Mouse (Mus musculus) MEL-GATA-1-ER (cell line): Measurements from ENCODE around the gene Crybb1.

Experiments used
- DNase-seq: peaks from one replicate; pipeline ENCODE4 v3.0.0-alpha.2; 2012; ENCODE audit warnings: low read depth; ENCODE audit errors: extremely low read depth

Crybb1 gene

GRCm38 (mm10) chr5:112266011-112266777, 10.6 kb downstream of the Crybb1 start:
- DNase-seq: peak; percentile 60

GRCm38 (mm10) chr5:112270764-112271541, 15.3 kb downstream of the Crybb1 start:
- no peak for DNase-seq

GRCm38 (mm10) chr5:112272934-112273333, 17.3 kb downstream of the Crybb1 start:
- no peak for DNase-seq

- no peak for DNase-seq
Observed at GRCm38 (mm10) chr5:112273746-112274463, 18.3 kb downstream of the Crybb1 start.

- no peak for DNase-seq
Observed at GRCm38 (mm10) chr5:112275021-112275804, 19.6 kb downstream of the Crybb1 start.

GRCm38 (mm10) chr5:112276267-112276873, 20.8 kb downstream of the Crybb1 start, which contains the start of gene Tpst2:
Gene Tpst2 (plus strand): TSS chr5:112276691.
- DNase-seq: peak; percentile 86

GRCm38 (mm10) chr5:112276907-112277348, 21.3 kb downstream of the Crybb1 start:
- DNase-seq: no peak

- DNase-seq: no peak
Observed at GRCm38 (mm10) chr5:112277906-112278470, 22.4 kb downstream of the Crybb1 start.

GRCm38 (mm10) chr5:112279181-112280021, 23.8 kb downstream of the Crybb1 start:
- DNase-seq: no peak

- peak; percentile 80 for DNase-seq
Observed at GRCm38 (mm10) chr5:112280151-112280550, 24.5 kb downstream of the Crybb1 start.

- DNase-seq: no peak
Observed at GRCm38 (mm10) chr5:112280863-112281660, 25.4 kb downstream of the Crybb1 start.

- DNase-seq: no peak
Observed at GRCm38 (mm10) chr5:112281676-112282075, 26.1 kb downstream of the Crybb1 start.

GRCm38 (mm10) chr5:112282123-112282779, 26.6 kb downstream of the Crybb1 start:
- no peak for DNase-seq

- peak; percentile 38 for DNase-seq
Observed at GRCm38 (mm10) chr5:112282780-112283482, 27.3 kb downstream of the Crybb1 start.

- DNase-seq: peak; percentile 83
Observed at GRCm38 (mm10) chr5:112283543-112284202, 28.1 kb downstream of the Crybb1 start.

GRCm38 (mm10) chr5:112284203-112284582, 28.6 kb downstream of the Crybb1 start:
- DNase-seq: no peak
